Mouse (Mus musculus) lung, adult 2 months (tissue): ENCODE data around the gene Tlcd2. TPM values are rescaled to one million over a fixed set of nuclear protein-coding genes. Genes with fewer than 3 reads are reported as not detected.
"Not testable (repeated sequence)": the region's sequence is repeated elsewhere in the genome, so short reads cannot be mapped to it uniquely, and the experiment has no call there.

Experiments used
- DNase-seq: peaks from one replicate; pipeline ENCODE4 v3.0.0; 2022
- H3K4me1 ChIP-seq: fragments of 200-500 bp; 2 replicates; pipeline ENCODE4 v1.6.1; 2011; ENCODE audit warnings: low read length; ENCODE audit not compliant: control insufficient read depth, insufficient read depth
- H3K4me3 ChIP-seq: fragments of 200-500 bp; replicated peaks from 2 replicates; pipeline ENCODE3; 2011; ENCODE audit warnings: low read depth, mild to moderate bottlenecking, control low read depth, low read length; ENCODE audit errors: extremely low read depth
- CTCF ChIP-seq: fragments of 200-500 bp; IDR thresholded peaks from 2 replicates; pipeline ENCODE4 v1.5.1; 2011; ENCODE audit warnings: mild to moderate bottlenecking, low read length, control low read depth; ENCODE audit not compliant: insufficient read depth
- POLR2A ChIP-seq: fragments of 200-500 bp; IDR thresholded peaks from 2 replicates; pipeline ENCODE4 v1.6.1; 2011; ENCODE audit warnings: low read depth, mild to moderate bottlenecking, control low read depth, low read length, borderline replicate concordance; ENCODE audit errors: extremely low read depth
- WGBS: fragments of 180-500 bp; shearing (Covaris S2); methylation state at CpG from one replicate; pipeline ENCODE4 v1.1.7; 2018; 5-methylcytosine and 5-hydroxymethylcytosine counted together
- polyA plus RNA-seq: library from polyadenylated mRNA; depleted of rRNA; stranded (reverse); fragments of >200 nt; gene quantifications from 2 replicates; pipeline ENCODE4 v1.2.3, GENCODE M21; 2012

Tlcd2 gene
- polyA plus RNA-seq, 1 experiment: 29.6 TPM

GRCm38 (mm10) chr11:75449695-75450094 lies 11.8 kb upstream of the Tlcd2 start:
- no peak overlapping the region for H3K4me3 ChIP-seq
- WGBS: 68% methylated on average over 7 of the region's 7 CpGs
- TF ChIP-seq POLR2A (no peak), CTCF (no peak)
- no peak for DNase-seq
- peaks cover 11% of the 10 kb centered on the region for H3K4me1 ChIP-seq

GRCm38 (mm10) chr11:75450304-75450908 lies 11.1 kb upstream of the Tlcd2 start:
- no peak for DNase-seq
- Histone ChIP-seq H3K4me3 (peak overlapping the region; percentile 8), H3K4me1 (peaks cover 14% of the 10 kb centered on the region)
- no peak for TF ChIP-seq POLR2A
- TF ChIP-seq CTCF: no peak
- WGBS: 70% methylated on average over 8 of the region's 8 CpGs

- WGBS: 83% methylated on average over 15 of the region's 15 CpGs
- TF ChIP-seq POLR2A: no peak
- TF ChIP-seq CTCF: no peak
- Histone ChIP-seq H3K4me1 (peaks cover 14% of the 10 kb centered on the region), H3K4me3 (peak overlapping the region; percentile 8)
- no peak for DNase-seq
Measured at GRCm38 (mm10) chr11:75450936-75451335, 10.6 kb upstream of the Tlcd2 start.

- peaks cover 14% of the 10 kb centered on the region for H3K4me1 ChIP-seq
- no peak for DNase-seq
- no peak overlapping the region for H3K4me3 ChIP-seq
- TF ChIP-seq POLR2A: no peak
- no peak for TF ChIP-seq CTCF
- 88% methylated on average over 8 of the region's 8 CpGs for WGBS
Measured at GRCm38 (mm10) chr11:75452081-75452480, 9.4 kb upstream of the Tlcd2 start.

- DNase-seq: no peak
- 92% methylated on average over 31 of the region's 31 CpGs for WGBS
- no peak overlapping the region for H3K4me3 ChIP-seq
- H3K4me1 ChIP-seq: peaks cover 14% of the 10 kb centered on the region
- no peak for TF ChIP-seq CTCF
- TF ChIP-seq POLR2A: no peak
Measured at GRCm38 (mm10) chr11:75452812-75453557, 8.5 kb upstream of the Tlcd2 start.

- DNase-seq: peak; percentile 90
- Histone ChIP-seq H3K4me3 (peak within 1 kb of the TSS; percentile 84), H3K4me1 (peaks cover 16% of the 10 kb centered on the region)
- 2% methylated on average over 56 of the region's 56 CpGs for WGBS
- TF ChIP-seq POLR2A: peak; percentile 82; the same call in 1 of the 2 replicates
- TF ChIP-seq CTCF: peak; percentile 19; the same call in 1 of the 2 replicates
Measured at GRCm38 (mm10) chr11:75453991-75454930, 7.3 kb upstream of the Tlcd2 start, which contains the start of gene Wdr81. TSS of gene Wdr81 (minus strand) at chr11:75454717.

- TF ChIP-seq CTCF (no peak), POLR2A (no peak)
- no peak overlapping the region for H3K4me3 ChIP-seq
- peaks cover 25% of the 10 kb centered on the region for H3K4me1 ChIP-seq
- no peak for DNase-seq
- WGBS: 42% methylated on average over 10 of the region's 10 CpGs
Measured at GRCm38 (mm10) chr11:75455041-75455736, 6.3 kb upstream of the Tlcd2 start.

GRCm38 (mm10) chr11:75455971-75456370 lies 5.5 kb upstream of the Tlcd2 start:
- 98% methylated on average over 2 of the region's 2 CpGs for WGBS
- H3K4me3 ChIP-seq, DNase-seq: not testable (repeated sequence)
- H3K4me1 ChIP-seq: peaks cover 23% of the 10 kb centered on the region

- Histone ChIP-seq H3K4me3 (no peak overlapping the region), H3K4me1 (peaks cover 21% of the 10 kb centered on the region)
- 63% methylated on average over 7 of the region's 7 CpGs for WGBS
- TF ChIP-seq CTCF: no peak
- no peak for DNase-seq
Measured at GRCm38 (mm10) chr11:75456440-75456871, 5.1 kb upstream of the Tlcd2 start.
